Mouse (Mus musculus) bone marrow, adult 2 months (tissue): Measurements from ENCODE around the gene Nup188.

ENCODE experiments used
- CTCF ChIP-seq: fragments of 200-500 bp; IDR thresholded peaks from 2 replicates; pipeline ENCODE4 v1.5.1; 2011; ENCODE audit warnings: low read length, control low read depth; ENCODE audit not compliant: control insufficient read depth, insufficient read depth
- POLR2A ChIP-seq: fragments of 200-500 bp; IDR thresholded peaks from 2 replicates; pipeline ENCODE4 v1.6.1; 2011; ENCODE audit warnings: low read depth, mild to moderate bottlenecking, control low read depth, low read length, borderline replicate concordance; ENCODE audit not compliant: control insufficient read depth

- TF ChIP-seq CTCF (no peak), POLR2A (no peak)
Observed at GRCm38 (mm10) chr2:30268371-30268770, 17.8 kb upstream of the Nup188 start.
